Mouse (Mus musculus) kidney, embryonic 16.5 days (tissue): ENCODE results near the gene Sytl5. TPM values are rescaled to one million over a fixed set of nuclear protein-coding genes. Genes with fewer than 3 reads are reported as not detected.

ENCODE experiments used
- ATAC-seq: fragments of 200-750 bp; cut with Nextera tagmentation; 2 replicates; pipeline ENCODE4 v1.8.0; 2017; ENCODE audit warnings: moderate TSS enrichment; ENCODE audit not compliant: low FRiP score, low TSS enrichment
- H3K27ac ChIP-seq: fragments of 300-500 bp; sonication (generic); 2 replicates; pipeline ENCODE4 v1.5.1; 2014; ENCODE audit warnings: low read length
- H3K27me3 ChIP-seq: fragments of 300-500 bp; sonication (generic); 2 replicates; pipeline ENCODE4 v1.6.1; 2014; ENCODE audit warnings: low read length, control low read depth, mixed read lengths; ENCODE audit not compliant: insufficient read depth
- H3K36me3 ChIP-seq: fragments of 300-500 bp; sonication (generic); 2 replicates; pipeline ENCODE4 v1.6.1; 2014; ENCODE audit warnings: low read length, control low read depth, mixed read lengths; ENCODE audit not compliant: insufficient read depth
- H3K4me1 ChIP-seq: fragments of 300-500 bp; sonication (generic); 2 replicates; pipeline ENCODE4 v1.6.1; 2014; ENCODE audit warnings: low read length, control low read depth, mixed read lengths; ENCODE audit not compliant: insufficient read depth
- H3K4me2 ChIP-seq: fragments of 300-500 bp; sonication (generic); replicated peaks from 2 replicates; pipeline ENCODE4 v1.6.1; 2014; ENCODE audit warnings: low read depth, low read length
- H3K4me3 ChIP-seq: fragments of 300-500 bp; sonication (generic); 2 replicates; pipeline ENCODE4 v1.5.1; 2014; ENCODE audit warnings: mild to moderate bottlenecking, low read length
- H3K9ac ChIP-seq: fragments of 300-500 bp; sonication (generic); replicated peaks from 2 replicates; pipeline ENCODE4 v1.6.1; 2014; ENCODE audit warnings: low read length
- H3K9me3 ChIP-seq: fragments of 300-500 bp; sonication (generic); 2 replicates; pipeline ENCODE4 v1.6.1; 2016; ENCODE audit warnings: low read length, control low read depth
- WGBS: fragments of 180-500 bp; shearing (Covaris S2); extraction: QIAGEN DNeasy Blood & Tissue Kit; methylation state at CpG from one replicate; pipeline ENCODE4 v1.1.7; 2014; 5-methylcytosine and 5-hydroxymethylcytosine counted together
- polyA plus RNA-seq: library from polyadenylated mRNA; unstranded; fragments of >200 nt; fragmentation: Nextera tagmentation; extraction: Ambion mirVana; gene quantifications from 2 replicates; pipeline ENCODE4 v1.2.1, GENCODE M21; 2015

The Sytl5 gene
- polyA plus RNA-seq, 1 experiment from 2014 or later, result 1.1 TPM

GRCm38 (mm10) chrX:10007675-10008270, 122.4 kb downstream of the Sytl5 start:
- no peak for ATAC-seq
- no peak overlapping the region for H3K9ac ChIP-seq
- no peak overlapping the region for H3K4me2 ChIP-seq
- H3K27ac ChIP-seq, result no peak overlapping the region
- no peaks in the 10 kb centered on the region for H3K27me3 ChIP-seq
- WGBS, result 88% methylated on average over 1 of the region's 1 CpGs
- no peaks in the 10 kb centered on the region for H3K36me3 ChIP-seq
- H3K4me3 ChIP-seq, result no peak overlapping the region
- no peaks in the 10 kb centered on the region for H3K9me3 ChIP-seq
- no peaks in the 10 kb centered on the region for H3K4me1 ChIP-seq

GRCm38 (mm10) chrX:10010202-10010601, 124.8 kb downstream of the Sytl5 start:
- Histone ChIP-seq H3K4me2 (no peak overlapping the region), H3K36me3 (no peaks in the 10 kb centered on the region), H3K27me3 (no peaks in the 10 kb centered on the region), H3K27ac (no peak overlapping the region), H3K9me3 (no peaks in the 10 kb centered on the region), H3K4me3 (no peak overlapping the region), H3K4me1 (no peaks in the 10 kb centered on the region), H3K9ac (no peak overlapping the region)
- ATAC-seq, result no peak

GRCm38 (mm10) chrX:10034666-10035065, 149.2 kb downstream of the Sytl5 start:
- no peak overlapping the region for H3K4me2 ChIP-seq
- no peak for ATAC-seq
- H3K27ac ChIP-seq, result no peak overlapping the region
- no peaks in the 10 kb centered on the region for H3K9me3 ChIP-seq
- H3K27me3 ChIP-seq, result no peaks in the 10 kb centered on the region
- no peak overlapping the region for H3K4me3 ChIP-seq
- no peaks in the 10 kb centered on the region for H3K36me3 ChIP-seq
- H3K4me1 ChIP-seq, result no peaks in the 10 kb centered on the region
- H3K9ac ChIP-seq, result no peak overlapping the region

Other genes with a start within 250 kb of the Sytl5 start
- gene Dynlt3, start 222.6 kb upstream of the Sytl5 start, polyA plus RNA-seq, result 59.4 and 68.8 TPM in 2 replicates
- gene Hypm, start 38.7 kb upstream of the Sytl5 start, polyA plus RNA-seq, result not detected in 2 replicates
- not detected in 2 replicates for gene H2al3, start 35.9 kb upstream of the Sytl5 start, polyA plus RNA-seq
- 19.9 and 25.7 TPM in 2 replicates for gene Srpx, start 232.1 kb downstream of the Sytl5 start, polyA plus RNA-seq